Mouse (Mus musculus) kidney, adult 8-10 months (tissue): ENCODE measurements around the gene Scamp1.

Experiments used
- DNase-seq, 2 experiments: peaks; one replicate each; pipeline ENCODE4 v3.0.0; 2022

Gene Scamp1

GRCm38 (mm10) chr13:94212179-94212578 is 73.5 kb downstream of the Scamp1 start:
- no peak for DNase-seq

DNA sequence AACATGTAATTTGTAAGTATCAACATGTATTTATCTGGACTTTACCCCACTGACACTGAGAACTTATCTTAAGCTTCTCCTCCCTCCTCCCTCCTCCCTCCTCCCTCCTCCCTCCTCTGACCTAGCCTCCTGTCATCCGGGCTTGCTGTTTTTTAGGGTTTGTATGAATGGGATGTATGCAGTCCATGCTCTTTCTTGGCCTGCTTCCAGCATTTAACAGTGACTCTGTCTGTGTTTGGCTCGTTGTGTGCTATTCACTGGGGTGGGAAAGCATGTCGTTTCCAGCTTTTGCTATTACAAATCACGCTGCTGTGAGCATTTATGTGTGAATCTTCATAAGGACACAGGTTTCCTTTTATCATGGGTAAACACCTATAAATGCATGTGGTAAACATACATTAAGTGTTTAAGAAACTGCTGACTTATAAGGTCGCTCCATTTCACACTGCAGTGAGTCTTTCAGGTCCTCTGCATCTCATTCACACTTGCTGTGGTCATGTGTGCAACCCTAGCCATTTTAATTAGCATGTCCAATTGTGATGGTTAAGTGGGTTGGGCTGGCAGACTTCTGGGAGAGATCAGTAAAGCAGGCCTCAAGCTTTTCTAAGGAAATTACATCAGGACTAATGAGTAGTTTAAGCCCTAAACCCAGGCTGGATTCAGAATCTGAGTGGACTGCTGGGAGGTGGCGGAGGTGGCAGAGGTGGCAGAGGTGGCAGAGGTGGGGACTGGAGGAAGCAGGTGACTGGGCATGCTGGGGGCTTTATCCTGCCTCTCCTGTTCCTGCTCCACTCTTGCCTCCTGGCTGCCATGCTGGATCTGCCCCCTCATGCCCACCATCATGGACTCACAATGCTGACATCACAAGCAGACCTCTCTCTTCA is 74.2 kb downstream of the Scamp1 start:
- DNase-seq: no peak

DNA sequence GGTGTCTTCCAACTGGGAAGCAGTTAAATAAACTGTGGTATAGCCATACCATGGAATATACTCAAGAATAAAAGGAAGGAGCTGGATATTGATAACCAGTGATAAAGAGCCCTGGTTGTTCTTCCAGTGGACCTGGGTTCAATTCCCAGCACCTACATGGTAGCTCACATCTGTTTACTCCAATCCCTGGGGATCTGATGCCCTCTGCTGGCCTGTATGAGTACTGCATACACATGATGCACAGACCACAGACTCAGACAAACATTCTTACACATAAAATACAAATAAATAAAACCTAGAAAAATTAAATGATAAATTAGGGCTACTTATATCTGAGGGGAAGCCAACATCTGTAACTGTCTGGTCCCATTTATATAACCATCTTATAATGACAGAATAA is 76.8 kb downstream of the Scamp1 start:
- DNase-seq: no peak

- DNase-seq: no peak
Observed at GRCm38 (mm10) chr13:94207973-94208372, 77.7 kb downstream of the Scamp1 start.

DNA sequence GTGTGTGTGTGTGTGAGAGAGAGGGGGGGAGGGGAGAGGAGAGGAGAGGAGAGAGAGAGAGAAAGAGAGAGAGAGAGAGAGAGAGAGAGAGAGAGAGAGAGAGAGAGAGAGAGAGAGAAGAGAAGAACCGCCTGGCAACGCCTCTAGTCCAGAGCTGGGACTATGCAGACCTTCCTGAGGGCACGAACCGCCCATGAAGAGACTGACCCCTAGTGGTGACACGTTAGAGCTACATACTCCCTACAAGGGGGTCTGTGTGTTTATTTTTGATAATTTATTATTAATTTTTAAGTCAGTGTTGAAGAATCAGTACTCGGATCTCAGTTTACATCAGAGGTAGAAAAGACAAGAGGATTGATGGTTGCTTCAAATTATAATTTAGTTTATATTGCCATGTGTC is 80.4 kb downstream of the Scamp1 start:
- peak; percentile 18 to 25 for DNase-seq

- no peak for DNase-seq
Observed at GRCm38 (mm10) chr13:94199829-94200228, 85.8 kb downstream of the Scamp1 start.

DNA sequence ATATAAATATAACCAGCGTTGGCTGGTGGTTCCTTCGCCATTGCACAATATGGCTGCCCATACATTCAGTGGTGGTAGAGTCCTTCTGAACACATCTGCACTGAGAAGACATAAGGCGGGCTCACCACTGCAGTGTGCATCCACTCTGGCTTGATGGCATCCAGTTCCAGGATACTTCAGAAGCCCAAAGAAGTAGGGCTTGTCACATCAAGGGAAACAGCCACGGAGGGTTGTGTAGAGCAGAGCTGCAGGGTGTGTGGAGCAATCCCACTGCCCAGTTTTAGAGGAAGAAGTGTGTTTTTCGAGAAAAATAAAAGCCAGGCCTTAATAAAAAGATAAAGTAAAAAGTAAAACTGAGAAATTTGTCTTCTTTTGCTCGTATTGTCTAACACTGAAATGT is 87.0 kb downstream of the Scamp1 start:
- no peak for DNase-seq

DNA sequence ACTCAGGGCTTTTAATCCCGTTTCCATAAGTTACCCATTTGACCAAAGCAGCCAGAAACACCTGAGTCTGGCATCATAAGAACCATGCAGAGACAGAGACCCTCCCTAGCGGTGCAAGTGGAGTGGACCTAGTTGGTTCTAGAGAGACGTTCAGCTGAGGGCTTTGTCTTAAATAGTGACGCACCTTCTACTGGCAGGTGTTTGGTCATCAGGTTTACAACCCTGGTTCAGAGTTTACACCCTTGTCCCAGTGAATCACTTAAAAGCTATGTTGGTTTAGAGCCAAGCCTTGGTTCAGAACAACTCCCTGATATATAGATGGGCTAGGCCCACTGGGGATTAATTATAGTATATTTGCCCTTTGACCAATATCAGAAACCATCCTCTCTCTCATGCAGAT is 92.4 kb downstream of the Scamp1 start:
- no peak for DNase-seq

DNA sequence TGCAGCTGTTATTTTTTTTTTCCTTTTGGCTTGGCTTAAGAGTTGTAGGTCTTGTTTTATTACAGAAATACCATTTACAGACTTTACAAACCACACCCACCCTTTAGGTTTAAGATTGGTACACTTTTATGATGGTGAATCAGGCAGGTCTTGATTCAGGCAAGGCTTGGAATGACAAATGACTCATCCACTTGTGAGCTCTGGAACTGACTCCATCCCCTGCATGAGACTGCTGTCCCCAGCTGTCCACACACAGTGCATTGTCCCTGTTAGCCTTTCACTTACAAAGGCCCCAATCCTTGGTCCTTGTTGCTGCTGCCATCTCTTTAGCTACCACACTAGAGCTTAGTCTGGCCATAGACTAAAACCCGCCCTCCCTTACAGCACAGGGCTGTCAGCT is 95.3 kb downstream of the Scamp1 start:
- no peak for DNase-seq

DNA sequence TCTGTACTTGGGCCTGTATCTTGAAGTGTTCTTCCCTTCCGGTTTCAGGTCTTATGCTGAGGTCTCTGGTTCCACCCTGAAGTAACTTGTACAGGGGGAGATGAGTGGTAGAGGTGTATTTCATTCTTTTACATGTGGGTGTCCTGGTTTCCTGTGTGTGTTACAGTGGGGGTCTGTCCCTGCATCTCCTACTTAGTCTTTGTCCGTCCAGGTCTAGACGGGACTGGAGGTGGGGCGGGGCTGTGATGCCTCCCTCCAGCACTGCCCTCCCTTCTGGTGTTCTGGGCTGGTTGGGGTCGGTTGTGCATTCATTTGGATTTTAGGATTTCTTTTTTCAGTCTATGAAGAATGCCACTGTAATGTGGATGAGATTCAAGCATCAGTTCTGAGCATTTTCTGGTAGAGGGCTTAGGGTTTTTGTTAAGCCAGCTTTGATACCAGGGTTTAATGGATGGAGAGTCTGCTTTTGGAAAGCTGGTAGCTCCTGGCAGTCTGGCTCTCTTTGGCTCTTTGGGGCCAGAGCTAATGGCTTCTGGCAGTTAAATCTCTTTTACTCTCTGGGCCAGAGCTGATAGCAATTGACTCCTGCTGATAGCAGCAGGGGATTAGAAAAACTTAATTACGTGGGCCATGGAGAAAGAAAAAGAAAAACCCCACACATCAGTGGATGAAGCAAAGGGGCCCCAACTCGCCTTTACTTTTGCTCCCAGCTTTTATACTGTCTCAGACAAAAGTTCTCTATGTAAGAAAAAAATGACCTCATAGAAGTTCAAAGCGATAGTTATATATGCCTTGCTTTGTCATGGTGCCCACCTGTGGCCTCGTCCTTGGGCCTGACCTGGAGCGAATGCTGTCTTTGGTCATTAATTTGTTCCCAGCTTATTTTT is 97.2 kb downstream of the Scamp1 start:
- DNase-seq: no peak

DNA sequence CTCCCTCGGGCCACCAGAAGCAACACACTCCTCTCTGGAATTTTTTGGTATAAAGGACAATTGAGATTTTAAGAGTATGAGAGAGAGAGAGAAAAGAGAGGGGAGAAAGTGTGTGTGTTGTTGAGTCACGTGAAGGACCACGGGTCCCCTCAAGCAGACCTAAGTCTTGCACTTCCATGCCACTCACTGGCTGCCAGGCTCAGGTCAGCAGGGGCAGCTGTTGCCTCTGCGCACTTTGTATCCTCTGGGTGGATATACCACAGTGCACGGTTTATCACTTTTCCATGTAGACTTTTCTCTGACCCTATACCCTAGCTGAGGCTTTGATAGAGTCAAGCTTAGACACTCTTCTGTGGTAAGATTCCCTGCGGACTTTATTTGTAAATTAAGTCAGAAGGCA is 100.0 kb downstream of the Scamp1 start:
- no peak for DNase-seq

GRCm38 (mm10) chr13:94184726-94185456 is 100.8 kb downstream of the Scamp1 start:
- no peak for DNase-seq

DNA sequence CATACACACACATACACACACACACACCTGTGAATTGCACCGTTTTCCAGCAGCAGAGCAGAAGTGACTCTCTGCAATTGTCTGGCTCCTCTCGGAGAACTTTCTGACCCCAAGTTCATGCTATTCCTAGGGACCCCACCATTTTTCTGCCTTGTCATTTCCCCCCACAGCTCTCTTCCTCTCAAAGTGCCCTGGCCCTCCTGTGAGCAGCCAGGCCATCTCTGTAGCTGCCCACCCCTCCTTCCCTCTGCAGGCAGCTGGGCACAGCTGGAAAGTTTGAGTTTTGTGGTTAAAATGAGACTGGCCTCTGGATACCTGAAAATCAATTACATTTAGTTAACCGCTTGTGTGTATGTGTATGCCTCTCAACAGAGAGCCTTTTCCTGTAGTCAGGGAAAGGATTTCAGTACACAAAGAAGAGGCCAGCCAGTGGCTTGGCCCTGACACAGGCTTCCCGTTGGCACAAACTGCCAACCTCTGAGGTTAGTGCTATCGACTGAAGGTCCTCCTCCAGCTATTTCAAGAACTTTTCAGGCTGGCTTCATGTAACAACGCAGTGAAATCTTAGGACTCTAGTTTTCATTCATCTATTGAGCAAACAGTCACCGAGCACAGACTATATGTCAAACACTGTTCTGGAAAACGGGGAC is 102.2 kb downstream of the Scamp1 start:
- DNase-seq: no peak

DNA sequence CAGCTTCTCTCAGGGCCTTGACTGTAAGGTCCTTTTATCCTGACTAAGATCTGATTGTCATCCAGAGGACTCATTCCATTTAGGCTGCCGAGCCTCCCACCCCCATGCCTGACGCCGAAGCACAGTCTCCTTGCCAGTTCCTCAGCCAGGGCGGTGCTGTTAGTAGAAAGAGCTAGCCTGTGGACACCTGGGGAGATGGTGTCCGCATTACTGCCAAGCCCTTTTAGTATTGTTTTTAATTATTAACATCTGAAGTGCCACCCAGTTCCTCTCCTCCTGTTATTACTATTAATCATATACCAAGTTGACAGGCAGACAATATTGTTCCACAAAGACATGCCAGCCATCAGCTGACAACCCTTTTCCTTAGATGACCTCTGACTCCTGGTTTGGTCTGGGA is 103.6 kb downstream of the Scamp1 start:
- peak; percentile 44 to 50 for DNase-seq

DNA sequence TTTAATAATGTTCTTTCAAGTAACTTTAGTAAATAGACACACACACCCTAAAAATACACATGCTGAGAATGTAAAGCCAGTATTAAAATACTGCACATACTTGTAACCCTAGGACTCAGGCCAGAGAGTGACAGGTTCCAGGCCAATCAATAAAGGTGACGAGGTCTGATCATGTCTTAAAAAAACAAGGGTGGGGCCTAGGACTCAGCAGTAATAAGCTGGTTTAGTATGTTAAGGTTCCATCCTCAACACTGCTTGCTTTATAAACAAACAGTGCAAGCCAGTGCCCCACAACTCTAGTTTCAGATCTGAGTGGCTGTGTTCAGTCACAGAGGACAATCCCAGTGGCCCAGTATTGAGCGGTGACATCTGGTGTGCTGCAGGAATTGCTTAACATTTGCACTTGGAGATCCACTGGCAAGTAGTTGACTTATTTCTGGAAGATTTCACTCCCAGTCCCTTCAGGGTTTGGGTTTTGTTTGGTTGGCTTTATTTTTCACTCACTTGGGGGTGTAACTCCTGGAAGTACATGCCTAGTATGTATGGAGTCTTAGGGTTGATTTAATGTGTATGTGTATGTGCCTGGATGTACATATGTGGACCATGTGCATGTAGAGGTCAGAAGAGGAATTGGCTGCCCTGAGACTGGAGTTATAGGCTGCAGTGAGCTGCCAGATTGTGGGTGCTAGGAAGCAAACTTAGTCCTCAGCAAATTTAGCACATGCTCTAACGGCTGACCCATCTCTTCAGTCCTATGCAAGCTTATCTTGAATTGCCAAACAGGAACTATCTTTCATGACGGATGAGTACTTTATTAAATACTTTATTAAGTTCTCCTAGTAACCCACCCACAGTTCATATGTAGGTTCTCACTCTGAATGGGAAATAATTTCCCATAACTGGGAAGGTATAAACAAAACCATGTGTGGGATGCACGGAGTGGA is 104.9 kb downstream of the Scamp1 start:
- no peak for DNase-seq

- DNase-seq: no peak
Observed at GRCm38 (mm10) chr13:94178401-94179040, 107.1 kb downstream of the Scamp1 start.

- no peak for DNase-seq
Observed at GRCm38 (mm10) chr13:94177148-94177547, 108.5 kb downstream of the Scamp1 start.

- DNase-seq: no peak
Observed at GRCm38 (mm10) chr13:94175379-94176050, 110.1 kb downstream of the Scamp1 start.

DNA sequence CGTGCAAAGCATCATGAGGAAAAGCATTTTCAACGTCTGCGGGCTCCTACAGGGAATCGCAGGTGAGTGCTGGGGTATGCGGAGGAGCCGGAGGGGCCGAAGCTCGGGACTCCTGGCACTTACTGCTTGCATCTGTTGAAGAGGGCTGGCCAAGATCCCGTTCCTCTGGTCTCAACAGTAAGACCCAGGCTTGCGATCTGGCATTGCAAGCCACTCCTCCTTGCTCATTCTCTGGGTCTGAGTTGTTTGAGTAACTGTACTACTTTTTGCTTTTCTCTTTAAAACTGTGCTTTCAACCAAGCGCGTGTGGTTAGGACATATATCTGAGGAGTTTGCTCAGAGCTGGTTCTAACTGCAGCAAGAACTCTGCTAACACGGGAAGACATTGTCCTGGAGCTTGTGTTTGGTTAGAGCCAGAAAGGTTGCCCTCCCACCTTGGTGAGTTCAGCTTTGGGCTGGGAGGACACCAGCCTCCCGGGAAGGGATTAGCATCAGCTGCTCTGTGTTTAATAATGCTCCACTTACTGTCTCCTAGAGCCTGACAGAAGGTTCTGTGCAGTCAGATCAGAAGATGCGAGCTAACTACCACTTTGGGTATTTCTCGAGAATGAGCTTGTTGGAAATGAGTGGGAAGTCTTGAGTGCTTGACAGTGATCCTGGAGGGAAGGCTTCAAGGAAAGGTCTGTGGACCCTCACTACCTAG is 110.9 kb downstream of the Scamp1 start:
- no peak for DNase-seq
